Mouse (Mus musculus) liver, embryonic 14.5 days (tissue): ENCODE results near the gene Pax3. TPM values are rescaled to one million over a fixed set of nuclear protein-coding genes. Genes with fewer than 3 reads are reported as not detected.

ENCODE experiments used
- ATAC-seq: fragments of 200-750 bp; cut with Nextera tagmentation; 2 replicates; pipeline ENCODE4 v1.8.0; 2017; ENCODE audit warnings: moderate number of reproducible peaks, mild to moderate bottlenecking, moderate library complexity; ENCODE audit not compliant: insufficient read depth
- DNase-seq, 3 experiments: peaks; one replicate each; pipeline ENCODE4 v3.0.0-alpha.2; 2012 to 2013; ENCODE audit warnings: low read depth in 3 of 3, low spot score in 3 of 3
- H3K27ac ChIP-seq: fragments of 300-500 bp; sonication (generic); 2 replicates; pipeline ENCODE4 v1.5.1; 2014; ENCODE audit warnings: moderate library complexity, mild to moderate bottlenecking, control low read depth, inconsistent platforms
- H3K27me3 ChIP-seq: fragments of 300-500 bp; sonication (generic); 2 replicates; pipeline ENCODE4 v1.6.1; 2014; ENCODE audit warnings: mild to moderate bottlenecking, low read length, moderate library complexity; ENCODE audit not compliant: control insufficient read depth, insufficient read depth
- H3K36me3 ChIP-seq: fragments of 300-500 bp; sonication (generic); replicated peaks from 2 replicates; pipeline ENCODE4 v1.6.1; 2014; ENCODE audit warnings: low read depth; ENCODE audit not compliant: control insufficient read depth, insufficient read depth
- H3K4me1 ChIP-seq, 2 experiments: fragments of 200-500 bp in 1 of 2; fragments of 300-500 bp in 1 of 2; sonication (generic) in 1 of 2; replicated peaks; 2 replicates each; pipeline ENCODE4 v1.6.1; 2012 to 2014; ENCODE audit warnings: antibody characterized with exemption in 1 of 2, inconsistent platforms in 1 of 2, low read length in 1 of 2; ENCODE audit not compliant: control insufficient read depth in 2 of 2, insufficient read depth in 2 of 2
- H3K4me2 ChIP-seq: fragments of 300-500 bp; sonication (generic); 2 replicates; pipeline ENCODE4 v1.6.1; 2014; ENCODE audit warnings: low read depth, mild to moderate bottlenecking, control low read depth, moderate library complexity
- H3K4me3 ChIP-seq, 2 experiments: fragments of 200-500 bp in 1 of 2; fragments of 300-500 bp in 1 of 2; sonication (generic) in 1 of 2; 2 replicates each; pipeline ENCODE4 v1.5.1; 2012 to 2014; ENCODE audit warnings: low read depth in 2 of 2, low read length in 2 of 2, mild to moderate bottlenecking in 2 of 2, control low read depth in 1 of 2, inconsistent platforms in 1 of 2, moderate library complexity in 1 of 2; ENCODE audit not compliant: insufficient read depth in 1 of 2
- H3K9ac ChIP-seq: fragments of 300-500 bp; sonication (generic); replicated peaks from 2 replicates; pipeline ENCODE4 v1.6.1; 2014; ENCODE audit warnings: mild to moderate bottlenecking, control low read depth, moderate library complexity
- H3K9me3 ChIP-seq: fragments of 300-500 bp; sonication (generic); 2 replicates; pipeline ENCODE4 v1.6.1; 2016; ENCODE audit warnings: low read length, mixed read lengths; ENCODE audit not compliant: control insufficient read depth
- CTCF ChIP-seq: IDR thresholded peaks from 2 replicates; pipeline ENCODE4 v1.5.1; 2016; ENCODE audit warnings: antibody characterized with exemption, low read depth, control low read depth
- EP300 ChIP-seq: IDR thresholded peaks from 2 replicates; pipeline ENCODE4 v1.6.1; 2016; ENCODE audit warnings: antibody characterized with exemption, low read depth
- WGBS: fragments of 180-500 bp; shearing (Covaris S2); extraction: QIAGEN DNeasy Blood & Tissue Kit; methylation state at CpG from one replicate; pipeline ENCODE4 v1.1.7; 2014; ENCODE audit not compliant: insufficient replicate concordance; 5-methylcytosine and 5-hydroxymethylcytosine counted together
- polyA plus RNA-seq, 2 experiments: library from polyadenylated mRNA; depleted of rRNA in 1 of 2; stranded (reverse) in 1 of 2; unstranded in 1 of 2; fragments of >200 nt; fragmentation: Nextera tagmentation in 1 of 2; extraction: Ambion mirVana in 1 of 2; gene quantifications; 2 replicates each; pipeline versions ENCODE4 v1.2.1 to v1.2.3; 2012 to 2014

The Pax3 gene
- polyA plus RNA-seq (2012; rRNA removed) (0.01 TPM in 1 of 2 replicates, not detected in the other), polyA plus RNA-seq (2014; fragmentation: Nextera tagmentation; extraction: Ambion mirVana) (not detected in 2 replicates)

GRCm38 (mm10) chr1:78196751-78197311, at the start of gene Pax3:
Gene Pax3, minus strand, starts transcription at chr1:78197134.
- Histone ChIP-seq H3K36me3 (no peaks in the 10 kb centered on the region), H3K4me1 (no peaks in the 10 kb centered on the region), H3K4me2 (peak within 1 kb of the TSS; percentile 26), H3K27ac (no peak within 1 kb of the TSS), H3K9ac (no peak within 1 kb of the TSS), H3K9me3 (no peaks in the 10 kb centered on the region), H3K4me3 (peak within 1 kb of the TSS in 1 of 2 experiments; percentile 8; a peak in 2 of 4 replicates), H3K27me3 (peaks cover 97% of the 10 kb centered on the region)
- WGBS = 1% methylated on average over 36 of the region's 37 CpGs
- TF ChIP-seq CTCF (no peak), EP300 (no peak)
- DNase-seq = no peak
- ATAC-seq = no peak

DNA sequence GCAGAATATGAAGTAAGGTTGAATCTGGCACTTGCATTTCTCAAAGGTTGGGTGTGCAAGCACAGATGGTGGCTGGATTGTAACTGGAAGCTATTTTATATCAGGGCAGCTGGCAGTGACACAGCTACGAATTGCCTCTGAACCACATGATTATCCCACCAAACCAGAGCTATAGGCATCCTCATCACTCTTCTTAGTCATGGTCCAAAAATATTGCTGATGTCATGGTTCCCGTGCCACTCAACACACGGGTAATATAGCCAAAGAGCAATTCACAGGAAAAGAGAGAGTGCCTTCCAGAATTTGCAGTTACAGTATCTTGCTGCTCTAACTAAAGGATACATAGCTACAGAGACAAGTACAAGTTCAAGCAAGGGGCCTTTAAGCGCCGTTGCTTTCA, 37.4 kb upstream of the Pax3 start:
- ATAC-seq (no peak), DNase-seq (no peak)
- H3K9ac ChIP-seq = no peak overlapping the region
- no peaks in the 10 kb centered on the region for H3K36me3 ChIP-seq
- no peak overlapping the region for H3K4me3 ChIP-seq
- no peaks in the 10 kb centered on the region for H3K27me3 ChIP-seq
- no peak overlapping the region for H3K4me2 ChIP-seq
- H3K27ac ChIP-seq = no peak overlapping the region
- no peaks in the 10 kb centered on the region for H3K4me1 ChIP-seq
- H3K9me3 ChIP-seq = no peaks in the 10 kb centered on the region
- WGBS = 58% methylated on average over 5 of the region's 5 CpGs
- TF ChIP-seq CTCF (no peak), EP300 (no peak)

DNA sequence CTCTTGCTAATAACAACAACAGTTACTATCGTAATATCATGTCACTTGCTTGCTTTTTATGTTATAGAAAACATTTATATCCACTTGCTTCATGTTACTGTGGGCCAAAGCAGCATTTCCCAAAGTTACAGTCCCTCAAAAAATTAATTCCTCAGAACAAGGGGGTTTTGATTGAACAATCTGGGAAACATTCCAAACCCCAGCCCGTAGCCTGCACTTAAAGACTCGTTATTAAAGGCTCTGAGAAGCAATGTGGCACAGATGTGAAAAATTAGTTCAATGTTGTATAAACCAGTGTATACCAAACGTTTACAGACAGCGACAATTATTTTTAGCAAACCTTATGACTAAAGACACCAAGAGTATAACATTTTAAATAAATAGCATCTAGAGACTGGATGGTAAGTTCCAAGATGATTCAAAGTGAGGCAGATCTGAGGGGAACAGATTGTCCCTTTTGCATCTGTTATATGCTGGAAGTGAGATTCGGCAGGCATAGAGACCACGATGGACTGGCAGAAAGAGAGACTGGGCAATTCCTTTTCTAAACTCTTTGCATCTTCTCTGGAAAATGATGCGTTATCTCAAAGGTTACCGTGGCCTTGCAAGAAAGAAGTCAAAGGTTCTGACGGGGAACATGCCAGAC, 35.1 kb upstream of the Pax3 start:
- H3K4me3 ChIP-seq = no peak overlapping the region
- ATAC-seq (no peak), DNase-seq (no peak)
- H3K27me3 ChIP-seq = no peaks in the 10 kb centered on the region
- H3K4me2 ChIP-seq = no peak overlapping the region
- TF ChIP-seq CTCF (no peak), EP300 (no peak)
- no peaks in the 10 kb centered on the region for H3K36me3 ChIP-seq
- H3K9me3 ChIP-seq = no peaks in the 10 kb centered on the region
- 67% methylated on average over 10 of the region's 10 CpGs for WGBS
- H3K9ac ChIP-seq = no peak overlapping the region
- H3K27ac ChIP-seq = no peak overlapping the region
- H3K4me1 ChIP-seq = no peaks in the 10 kb centered on the region

DNA sequence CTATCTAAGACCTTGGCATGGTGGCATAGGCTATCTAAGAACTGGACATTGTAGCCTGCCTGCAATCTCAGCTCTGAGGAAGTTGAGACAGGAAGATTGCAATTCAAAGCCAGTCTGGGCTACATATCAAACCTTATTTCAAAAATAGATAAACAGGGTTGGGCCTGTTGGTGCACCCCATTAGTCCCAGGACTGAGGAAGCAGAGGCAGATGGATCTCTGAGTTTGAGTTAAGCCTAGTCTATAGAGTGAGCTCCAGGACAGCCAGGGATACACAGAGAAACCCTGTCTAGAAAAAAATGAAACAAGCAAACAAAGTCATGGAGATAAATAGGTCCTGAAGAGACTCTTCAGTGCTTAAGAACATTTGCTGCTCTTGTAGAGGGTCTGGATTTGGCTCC, 32.9 kb upstream of the Pax3 start:
- TF ChIP-seq CTCF (no peak), EP300 (no peak)
- no peaks in the 10 kb centered on the region for H3K36me3 ChIP-seq
- no peak overlapping the region for H3K9ac ChIP-seq
- H3K4me2 ChIP-seq = no peak overlapping the region
- H3K4me3 ChIP-seq = no peak overlapping the region
- H3K4me1 ChIP-seq = no peaks in the 10 kb centered on the region
- ATAC-seq = no peak
- no peak overlapping the region for H3K27ac ChIP-seq
- DNase-seq = no peak
- no peaks in the 10 kb centered on the region for H3K9me3 ChIP-seq
- no peaks in the 10 kb centered on the region for H3K27me3 ChIP-seq

- Histone ChIP-seq H3K4me1 (no peaks in the 10 kb centered on the region), H3K27ac (no peak overlapping the region), H3K36me3 (no peaks in the 10 kb centered on the region), H3K27me3 (no peaks in the 10 kb centered on the region), H3K9ac (no peak overlapping the region), H3K4me3 (no peak overlapping the region), H3K9me3 (no peaks in the 10 kb centered on the region), H3K4me2 (no peak overlapping the region)
- no peak for DNase-seq
- 41% methylated on average over 5 of the region's 5 CpGs for WGBS
- no peak for ATAC-seq
- TF ChIP-seq CTCF (no peak), EP300 (no peak)
Measured at GRCm38 (mm10) chr1:78228771-78229170, 31.8 kb upstream of the Pax3 start.
